In the genomic region with DNA sequence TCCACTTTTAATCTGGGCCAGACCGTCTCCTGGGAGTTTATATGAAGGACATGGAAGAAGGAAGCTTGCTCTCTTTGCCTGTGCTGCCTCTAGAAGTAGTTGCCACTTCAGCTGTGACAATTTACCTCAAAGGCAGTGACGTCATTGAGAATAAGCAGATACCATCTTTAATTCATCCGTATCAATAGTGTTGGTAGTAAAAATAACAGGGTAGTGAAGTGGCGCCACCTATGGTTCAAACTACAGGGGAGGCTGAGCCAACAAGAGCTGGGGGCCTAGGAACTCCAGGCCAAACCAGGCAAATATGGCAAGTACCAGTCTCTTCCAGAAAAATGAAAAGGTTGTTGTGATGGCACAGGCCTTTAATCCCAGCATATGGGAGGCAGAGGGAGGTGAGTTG, we compare ENCODE assay signal across 1 mouse cellular context.
TF ChIP-seq lines count a peak whose summit lies in the region.

No protein-coding gene starts in this region.

TF ChIP-seq in MEL, 35 proteins besides CTCF, POLR2A, EP300 and RAD21 (continued from another document):
- TF ChIP-seq ZNF384 (IDR thresholded peaks at IDR 0.05; ENCODE audit: low read depth, low read length) (peak; percentile 40; the same call in 1 of the 2 replicates), MAZ (IDR thresholded peaks at IDR 0.05; ENCODE audit: low read depth, low read length) (no peak), TCF12 (IDR thresholded peaks at IDR 0.05; ENCODE audit: low read depth, low read length) (no peak), GABPA (IDR thresholded peaks at IDR 0.05; ENCODE audit: low read depth, low read length) (no peak), KAT2A (conservative IDR thresholded peaks at IDR 0.05; ENCODE audit: low read depth, low read length) (no peak), MYB (IDR thresholded peaks at IDR 0.05; ENCODE audit: low read depth, low read length) (no peak), ZKSCAN1 (IDR thresholded peaks at IDR 0.05; ENCODE audit: low read depth, low read length) (no peak), ZMIZ1 (IDR thresholded peaks at IDR 0.05; ENCODE audit: low read depth, low read length) (no peak), TBP (IDR thresholded peaks at IDR 0.05; ENCODE audit: low read depth, low read length) (no peak), UBTF (IDR thresholded peaks at IDR 0.05; ENCODE audit: borderline replicate concordance, insufficient read depth, low read depth, low read length) (no peak), SMC3 (IDR thresholded peaks at IDR 0.05; ENCODE audit: low read depth, low read length) (peak; percentile 78), MXI1 (IDR thresholded peaks at IDR 0.05; ENCODE audit: low read depth, low read length) (no peak), NELFE (IDR thresholded peaks at IDR 0.05; ENCODE audit: low read depth, low read length) (no peak), JUND (IDR thresholded peaks at IDR 0.05; ENCODE audit: low read depth, low read length) (0 out of 2 replicates have a peak, but pooled peaks have one; percentile 32), SIN3A (IDR thresholded peaks at IDR 0.05; ENCODE audit: low read length) (no peak), BHLHE40 (IDR thresholded peaks at IDR 0.05; ENCODE audit: borderline replicate concordance, low read depth, low read length) (0 out of 2 replicates have a peak, but pooled peaks have one; percentile 38), ZC3H11A (IDR thresholded peaks at IDR 0.05; ENCODE audit: low read depth, low read length) (peak; percentile 74), USF2 (IDR thresholded peaks at IDR 0.05; ENCODE audit: borderline replicate concordance in 1 of 2, insufficient read depth in 1 of 2, low read depth in 1 of 2, low read length in 2 of 2) (no peak), CHD1 (IDR thresholded peaks at IDR 0.05; ENCODE audit: low read depth, low read length) (no peak), USF1 (IDR thresholded peaks at IDR 0.05; ENCODE audit: low read depth, low read length) (no peak), GATA1 (IDR thresholded peaks at IDR 0.05; ENCODE audit: low read depth, low read length) (0 out of 2 replicates have a peak, but pooled peaks have one; percentile 43), MAFK (IDR thresholded peaks at IDR 0.05; ENCODE audit: borderline replicate concordance, low read depth, low read length) (no peak), POLR2AphosphoS2 (IDR thresholded peaks at IDR 0.05; ENCODE audit: low read length) (no peak), MYC (IDR thresholded peaks at IDR 0.05; ENCODE audit: low read depth, low read length) (no peak), HCFC1 (IDR thresholded peaks at IDR 0.05; ENCODE audit: low read depth, low read length) (0 out of 2 replicates have a peak, but pooled peaks have one; percentile 41), E2F4 (IDR thresholded peaks at IDR 0.05; ENCODE audit: borderline replicate concordance, low read depth, low read length) (no peak), ELF1 (IDR thresholded peaks at IDR 0.05; ENCODE audit: low read depth, low read length) (no peak)
